Mouse (Mus musculus) lung, adult 18-20 months (tissue): Measurements from ENCODE around the gene Madcam1.

Experiments used
- DNase-seq, 2 experiments: peaks; one replicate each; pipeline ENCODE4 v3.0.0; 2022; ENCODE audit warnings: mixed read lengths in 2 of 2

The Madcam1 gene

DNA sequence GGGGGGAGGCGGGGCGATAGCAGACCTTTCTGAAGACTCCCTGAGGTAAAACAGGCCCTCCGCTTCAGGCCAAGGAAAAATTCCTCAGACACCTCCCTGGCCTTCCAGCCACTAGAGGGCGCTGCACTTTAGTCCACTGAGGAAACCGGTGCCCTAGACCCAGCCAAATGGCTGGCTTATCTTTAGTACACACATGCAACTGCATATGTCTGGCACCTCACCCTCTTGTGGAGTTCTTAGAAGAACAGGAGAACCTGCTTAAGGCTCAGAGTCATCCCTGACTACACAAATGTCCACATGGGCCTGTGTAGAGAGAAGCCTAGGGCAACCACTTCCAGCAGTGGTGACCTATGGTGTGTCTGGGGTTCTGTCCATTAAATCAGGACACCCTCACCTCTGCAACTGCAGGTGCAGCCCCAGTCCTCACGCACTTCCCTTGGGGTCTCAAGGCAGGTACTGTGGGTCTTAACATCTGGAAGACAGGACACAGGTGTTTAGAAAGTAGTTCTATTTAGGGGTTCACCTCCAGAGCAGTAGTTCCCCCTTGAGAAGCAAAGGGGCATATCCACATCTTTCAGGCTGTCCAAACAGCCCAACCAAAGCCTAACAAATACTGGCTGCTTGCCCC is 48.3 kb downstream of the Madcam1 start:
- peak; percentile 74 to 79 for DNase-seq

DNA sequence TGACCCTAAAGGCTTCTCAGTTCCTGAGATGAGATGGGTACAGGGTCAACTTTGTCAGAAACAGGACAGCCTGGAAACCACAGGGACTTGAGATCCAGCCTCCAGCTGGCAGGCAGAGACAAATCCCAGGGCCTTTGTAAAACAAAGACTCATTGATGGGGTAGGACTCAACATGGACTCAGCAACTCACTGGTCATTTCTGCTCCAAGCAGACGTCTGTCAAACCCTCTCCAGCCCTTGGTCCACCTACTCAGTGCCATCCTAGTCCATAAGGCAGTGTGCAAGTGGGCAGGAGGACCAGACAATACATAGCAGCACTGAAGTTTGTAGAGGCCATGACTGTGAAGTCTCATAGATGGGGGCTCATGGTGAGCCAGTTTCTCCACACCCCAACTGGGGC is 48.8 kb downstream of the Madcam1 start:
- no peak for DNase-seq

DNA sequence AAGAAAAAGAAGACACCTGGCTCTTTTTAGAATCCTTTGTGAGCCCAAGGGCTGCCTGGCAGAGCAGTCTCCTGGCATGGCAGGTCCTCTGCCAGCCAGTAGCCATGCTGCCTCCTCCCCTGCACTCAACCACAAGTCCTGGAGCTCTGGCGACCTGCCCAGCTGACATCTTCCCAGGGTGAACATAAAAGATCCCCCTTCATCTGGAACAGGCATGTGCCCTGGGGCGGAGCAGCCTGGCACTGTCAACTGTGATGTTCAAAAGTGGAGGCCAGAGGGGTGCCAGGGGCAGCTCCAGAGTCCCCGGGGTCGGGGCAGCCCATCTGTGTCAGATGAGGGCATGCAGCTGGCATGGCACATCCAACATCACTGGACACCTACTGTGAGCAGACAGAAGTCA is 50.6 kb downstream of the Madcam1 start:
- DNase-seq, result no peak

DNA sequence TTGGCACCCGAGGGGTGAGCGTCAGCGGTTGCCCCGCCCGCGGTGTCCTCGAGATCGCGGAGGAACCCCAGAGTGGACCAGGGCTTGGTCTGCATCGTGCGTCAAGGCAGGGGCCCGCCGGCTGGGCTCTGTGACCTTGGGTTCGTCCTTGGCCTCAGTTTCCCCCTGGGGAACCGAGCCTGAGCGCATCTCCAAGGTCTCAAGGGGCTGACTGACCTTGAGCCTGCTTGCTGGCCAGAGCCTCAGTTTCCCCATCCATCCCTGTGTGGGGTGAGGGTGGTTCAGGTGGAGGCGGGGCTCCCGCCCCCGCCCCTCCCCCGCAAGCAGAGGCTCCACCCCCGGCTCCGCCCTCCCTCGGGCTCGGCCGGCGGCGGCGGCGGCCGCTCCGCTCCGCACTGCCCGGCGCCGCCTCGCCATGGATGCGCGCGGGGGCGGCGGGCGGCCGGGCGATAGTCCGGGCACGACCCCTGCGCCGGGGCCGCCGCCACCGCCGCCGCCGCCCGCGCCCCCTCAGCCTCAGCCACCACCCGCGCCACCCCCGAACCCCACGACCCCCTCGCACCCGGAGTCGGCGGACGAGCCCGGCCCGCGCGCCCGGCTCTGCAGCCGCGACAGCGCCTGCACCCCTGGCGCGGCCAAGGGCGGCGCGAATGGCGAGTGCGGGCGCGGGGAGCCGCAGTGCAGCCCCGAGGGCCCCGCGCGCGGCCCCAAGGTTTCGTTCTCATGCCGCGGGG is 52.1 kb downstream of the Madcam1 start, which contains the start of gene Hcn2:
Gene Hcn2, plus strand, starts transcription at position 381 of the 734 bp plus-strand sequence.
- DNase-seq, result no peak

DNA sequence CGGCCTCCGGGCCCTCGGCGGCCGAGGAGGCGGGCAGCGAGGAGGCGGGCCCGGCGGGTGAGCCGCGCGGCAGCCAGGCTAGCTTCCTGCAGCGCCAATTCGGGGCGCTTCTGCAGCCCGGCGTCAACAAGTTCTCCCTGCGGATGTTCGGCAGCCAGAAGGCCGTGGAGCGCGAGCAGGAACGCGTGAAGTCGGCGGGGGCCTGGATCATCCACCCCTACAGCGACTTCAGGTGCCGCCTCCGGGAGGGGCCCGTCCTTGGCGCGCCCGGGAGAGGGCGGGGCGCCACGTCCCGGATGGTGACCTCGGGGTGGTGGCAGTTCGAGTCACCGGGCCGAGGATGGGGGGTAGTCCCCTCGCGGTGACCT is 52.6 kb downstream of the Madcam1 start:
- no peak for DNase-seq

DNA sequence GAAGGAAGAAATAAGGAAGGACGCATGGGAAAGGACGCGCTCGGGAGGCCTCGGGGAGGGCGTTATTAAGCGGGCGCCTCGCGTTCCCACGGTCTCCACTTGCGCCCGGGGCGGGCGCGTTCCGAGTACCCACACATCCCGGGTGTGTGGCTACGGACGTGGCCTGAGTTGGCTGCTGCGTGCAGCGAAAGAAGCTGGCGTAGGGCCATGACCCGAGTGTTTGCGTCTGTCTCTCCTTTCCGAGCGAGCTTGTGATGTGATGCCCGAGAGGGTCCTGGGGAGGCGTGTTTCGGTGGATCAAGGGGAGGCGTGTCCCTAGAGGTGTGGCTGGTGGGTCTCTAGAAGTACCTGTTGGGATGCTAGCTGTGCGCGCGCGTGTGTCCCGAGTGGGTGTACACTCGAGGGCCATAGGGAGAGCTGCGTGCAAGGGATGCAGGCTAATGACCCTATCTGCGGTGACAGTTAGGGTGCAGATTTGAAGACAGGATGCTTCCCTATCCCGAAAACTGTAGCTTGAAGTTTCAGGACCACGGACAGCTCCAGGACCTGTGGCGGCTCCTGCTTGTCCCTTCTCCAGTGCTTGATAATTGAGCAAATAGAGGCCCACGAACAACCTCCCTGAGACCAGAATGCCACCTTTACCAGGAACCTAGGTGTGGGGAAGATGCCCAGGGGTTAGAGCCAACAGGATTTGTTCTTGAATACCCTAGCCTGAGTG is 53.4 kb downstream of the Madcam1 start:
- DNase-seq, result peak; percentile 48 to 63
